Mouse (Mus musculus) inflammation-experienced regulatory T-cells, adult 6 months (primary cell): ENCODE results near the gene Ppfia3. TPM values are rescaled to one million over a fixed set of nuclear protein-coding genes. Genes with fewer than 3 reads are reported as not detected.

Experiments used
- ATAC-seq: one replicate; pipeline ENCODE4 v1.8.0; 2017
- polyA plus RNA-seq, 3 experiments: library from polyadenylated mRNA; unstranded; fragments of 100-300 nt; shearing (Covaris generic); gene quantifications; one replicate each; pipeline ENCODE4 v1.2.1; 2017

Ppfia3 gene
- polyA plus RNA-seq, 3 experiments from 2014 or later, result 0.19 to 0.60 TPM; not detected in 1

- peak; percentile 68 for ATAC-seq
Observed at GRCm38 (mm10) chr7:45309455-45309854, 57.4 kb downstream of the Ppfia3 start.

- peak; percentile 55 for ATAC-seq
Observed at GRCm38 (mm10) chr7:45308551-45309240, 58.1 kb downstream of the Ppfia3 start.

- no peak for ATAC-seq
Observed at GRCm38 (mm10) chr7:45305275-45305674, 61.5 kb downstream of the Ppfia3 start.

- ATAC-seq, result no peak
Observed at GRCm38 (mm10) chr7:45304869-45305268, 62.0 kb downstream of the Ppfia3 start.

GRCm38 (mm10) chr7:45302626-45303025 lies 64.2 kb downstream of the Ppfia3 start:
- ATAC-seq, result no peak

- ATAC-seq, result no peak
Observed at GRCm38 (mm10) chr7:45300270-45300669, 66.5 kb downstream of the Ppfia3 start.

GRCm38 (mm10) chr7:45299752-45300151 lies 67.1 kb downstream of the Ppfia3 start:
- ATAC-seq, result peak; percentile 68

GRCm38 (mm10) chr7:45297563-45297962 lies 69.3 kb downstream of the Ppfia3 start:
- no peak for ATAC-seq

GRCm38 (mm10) chr7:45296626-45297025 lies 70.2 kb downstream of the Ppfia3 start:
- no peak for ATAC-seq

Other genes starting within 250 kb of the Ppfia3 start
- 1,000 to 10,000 TPM; 3,557 to 4,924 (median 4,468) TPM for gene Rps11, start 242.6 kb downstream of the Ppfia3 start, polyA plus RNA-seq
- gene Rpl13a, start 238.3 kb downstream of the Ppfia3 start, polyA plus RNA-seq, result 1,000 to 10,000 TPM; 6,216 to 8,178 (median 7,568) TPM
- 1 to 10 TPM; 1.4 to 2.4 (median 1.6) TPM for gene Gm45713, start 230.8 kb downstream of the Ppfia3 start, polyA plus RNA-seq
- 100 to 1,000 TPM in 1 of 3 experiments, 10 to 100 TPM in 2; 70.2 to 108 (median 97.6) TPM for gene Flt3l, start 230.6 kb downstream of the Ppfia3 start, polyA plus RNA-seq
- gene Pih1d1, start 212.7 kb downstream of the Ppfia3 start, polyA plus RNA-seq, result 10 to 100 TPM; 42.9 to 50.6 (median 50.5) TPM
- gene Aldh16a1, start 212.4 kb downstream of the Ppfia3 start, polyA plus RNA-seq, result 10 to 100 TPM; 15.2 to 32.1 (median 26.6) TPM
- under 1 TPM in 1 of 3 experiments, not detected in 2; 0.16 TPM for gene Slc17a7, start 203.1 kb downstream of the Ppfia3 start, polyA plus RNA-seq
- gene Gfy, start 187.4 kb downstream of the Ppfia3 start, polyA plus RNA-seq, result not detected
- not detected for gene Pth2, start 186.0 kb downstream of the Ppfia3 start, polyA plus RNA-seq
- gene Ccdc155, start 162.1 kb downstream of the Ppfia3 start, polyA plus RNA-seq, result under 1 TPM in 1 of 3 experiments, not detected in 2; 0.24 TPM
- gene Dkkl1, start 154.9 kb downstream of the Ppfia3 start, polyA plus RNA-seq, result 10 to 100 TPM; 17.5 to 50.4 (median 28.3) TPM
- gene Tead2, start 151.3 kb downstream of the Ppfia3 start, polyA plus RNA-seq, result 1 to 10 TPM; 2.0 to 4.2 (median 3.2) TPM
- 100 to 1,000 TPM; 390 to 554 (median 476) TPM for gene Cd37, start 127.9 kb downstream of the Ppfia3 start, polyA plus RNA-seq
- gene Slc6a16, start 125.9 kb downstream of the Ppfia3 start, polyA plus RNA-seq, result not detected
- under 1 TPM in 1 of 3 experiments, not detected in 2; 0.50 TPM for gene Slc6a21, start 89.5 kb downstream of the Ppfia3 start, polyA plus RNA-seq
- gene Trpm4, start 33.2 kb downstream of the Ppfia3 start, polyA plus RNA-seq, result 10 to 100 TPM; 17.2 to 21.7 (median 19.3) TPM
- gene Hrc, start 31.7 kb downstream of the Ppfia3 start, polyA plus RNA-seq, result not detected
- not detected for gene Lin7b, start 3.6 kb upstream of the Ppfia3 start, polyA plus RNA-seq
- gene Snrnp70, start 28.7 kb upstream of the Ppfia3 start, polyA plus RNA-seq, result 100 to 1,000 TPM in 1 of 3 experiments, 10 to 100 TPM in 2; 72.4 to 131 (median 77.7) TPM
- gene Kcna7, start 38.6 kb upstream of the Ppfia3 start, polyA plus RNA-seq, result not detected
- gene Ntf5, start 46.7 kb upstream of the Ppfia3 start, polyA plus RNA-seq, result under 1 TPM in 2 of 3 experiments, not detected in 1; 0.31 to 0.34 TPM
- not detected for gene Lhb, start 53.8 kb upstream of the Ppfia3 start, polyA plus RNA-seq
- gene Gys1, start 67.8 kb upstream of the Ppfia3 start, polyA plus RNA-seq, result 1 to 10 TPM; 6.7 to 10.0 (median 9.7) TPM
- 10 to 100 TPM; 36.7 to 48.4 (median 43.8) TPM for gene Ruvbl2, start 71.1 kb upstream of the Ppfia3 start, polyA plus RNA-seq
- gene Ftl1, start 92.9 kb upstream of the Ppfia3 start, polyA plus RNA-seq, result 1,000 to 10,000 TPM; 1,271 to 2,003 (median 1,772) TPM
- gene Bax, start 99.9 kb upstream of the Ppfia3 start, polyA plus RNA-seq, result 100 to 1,000 TPM; 138 to 175 (median 143) TPM
- 1 to 10 TPM in 1 of 3 experiments, under 1 TPM in 2; 0.23 to 1.8 (median 0.29) TPM for gene Tulp2, start 114.9 kb upstream of the Ppfia3 start, polyA plus RNA-seq
- gene Gm45808, start 119.8 kb upstream of the Ppfia3 start, polyA plus RNA-seq, result not detected
- 1 to 10 TPM; 1.0 to 1.1 (median 1.1) TPM for gene Dhdh, start 121.8 kb upstream of the Ppfia3 start, polyA plus RNA-seq
- 100 to 1,000 TPM; 119 to 153 (median 121) TPM for gene Nucb1, start 143.4 kb upstream of the Ppfia3 start, polyA plus RNA-seq
- 10 to 100 TPM; 30.4 to 76.6 (median 56.4) TPM for gene Ppp1r15a, start 159.2 kb upstream of the Ppfia3 start, polyA plus RNA-seq
- gene Plekha4, start 159.3 kb upstream of the Ppfia3 start, polyA plus RNA-seq, result under 1 TPM; 0.36 to 0.78 (median 0.53) TPM
- gene Hsd17b14, start 187.9 kb upstream of the Ppfia3 start, polyA plus RNA-seq, result under 1 TPM; 0.82 to 0.95 (median 0.91) TPM
- 10 to 100 TPM; 33.2 to 54.7 (median 51.4) TPM for gene Bcat2, start 203.1 kb upstream of the Ppfia3 start, polyA plus RNA-seq
- gene Fgf21, start 248.5 kb upstream of the Ppfia3 start, polyA plus RNA-seq, result not detected